Mouse (Mus musculus) gastrocnemius, postnatal 14 days (tissue): ENCODE data around the gene Olfr342. TPM values are rescaled to one million over a fixed set of nuclear protein-coding genes. Genes with fewer than 3 reads are reported as not detected.

ENCODE experiments used
- DNase-seq: peaks from one replicate; pipeline ENCODE4 v3.0.0; 2021; ENCODE audit warnings: mixed read lengths
- intact Hi-C: fragments of 180-260 bp; cut with DNase I; formaldehyde crosslinking; loops from one replicate; pipeline ENCODE4 v1.15.1; 2025; ENCODE audit warnings: low total_unique reads
- long read RNA-seq, 2 experiments: library from polyadenylated mRNA; stranded (forward); transcript quantifications; one replicate each; pipeline ENCODE4 v2.0.0; 2021
- total RNA-seq, 2 experiments: library from RNA; stranded (reverse); gene quantifications; 2 replicates each; pipeline ENCODE4 v1.2.3; 2021

Olfr342 gene
- not detected for total RNA-seq
- long read RNA-seq, experiment 1, result 0 reads
- long read RNA-seq, experiment 2, result 0 reads

- no peak for DNase-seq
- intact Hi-C loops, result no loop called here
Measured at GRCm38 (mm10) chr2:36524698-36525097, at the start of gene Olfr342. Olfr342 (plus strand) TSS chr2:36524998.

- DNase-seq, result no peak
- intact Hi-C loops, result no loop called here
Measured at GRCm38 (mm10) chr2:36482368-36482767, 42.4 kb upstream of the Olfr342 start, which contains the start of gene Olfr341. Olfr341 (minus strand) TSS chr2:36482468.

DNA sequence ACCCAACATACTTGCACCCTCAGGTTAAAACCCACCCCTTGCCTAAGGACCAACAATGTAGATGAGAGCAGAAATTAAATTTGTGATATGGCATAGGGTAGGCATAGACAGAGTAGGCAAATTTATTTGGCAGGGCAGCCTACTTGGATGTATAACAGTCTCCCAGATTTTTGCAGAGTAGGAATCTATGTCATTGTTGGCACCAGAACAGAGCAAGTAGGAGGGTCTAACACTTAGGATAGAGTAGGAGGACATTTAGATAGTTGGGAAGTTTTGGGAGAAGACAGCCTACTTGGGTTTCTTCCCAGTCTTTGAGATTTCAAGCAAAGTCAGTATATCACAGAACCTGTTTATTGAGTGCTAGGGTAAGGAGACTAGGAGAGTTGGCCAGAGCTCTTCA, 40.4 kb downstream of the Olfr342 start:
- DNase-seq, result no peak

GRCm38 (mm10) chr2:36566362-36566761, 41.6 kb downstream of the Olfr342 start, which contains the start of gene Olfr344:
Olfr344 (plus strand) TSS chr2:36566662.
- DNase-seq, result no peak
- intact Hi-C loops, result no loop called here

More for the DNA sequence above, 40.4 kb downstream of the Olfr342 start:
- intact Hi-C loops, result no loop called here

DNA sequence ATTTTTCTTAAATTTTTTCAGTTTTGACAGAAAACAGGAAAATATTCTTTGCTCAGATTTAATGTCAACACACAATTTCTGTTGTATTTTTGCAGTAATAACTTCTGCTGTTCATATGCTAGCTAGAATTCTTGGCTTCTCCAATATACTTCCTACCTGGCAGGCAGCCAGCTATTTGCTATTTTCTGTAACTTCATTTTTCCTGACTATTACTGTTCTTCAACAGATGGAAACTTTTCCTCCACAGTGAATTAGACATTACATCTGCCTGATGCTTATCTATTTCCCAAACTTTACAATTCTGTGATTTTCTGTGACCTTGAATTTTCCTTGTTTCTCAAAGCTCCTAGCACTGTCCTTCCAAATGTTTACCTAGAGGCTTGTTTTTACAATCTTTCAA, 42.2 kb downstream of the Olfr342 start:
- intact Hi-C loops, result no loop called here
- DNase-seq, result no peak

DNA sequence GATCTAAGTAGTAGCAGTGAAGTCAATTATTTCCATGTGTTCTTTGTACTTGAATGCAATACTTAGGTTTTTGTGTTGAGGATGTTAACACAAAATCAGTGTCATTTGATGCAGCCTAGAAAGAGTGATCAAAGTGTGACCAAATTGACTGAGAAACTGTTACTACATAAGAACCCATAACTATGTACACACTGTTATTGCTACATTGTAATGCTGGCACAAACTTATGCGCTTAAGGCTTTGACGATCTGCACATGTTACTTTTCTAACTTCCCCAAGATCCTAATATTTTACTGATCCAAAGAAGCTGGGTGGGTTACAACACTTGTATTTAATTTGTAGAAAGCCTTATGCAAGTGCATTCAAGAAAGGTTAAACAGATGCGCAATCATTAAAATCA, 43.0 kb downstream of the Olfr342 start:
- DNase-seq, result no peak
- intact Hi-C loops, result no loop called here

Other genes starting within 250 kb of the Olfr342 start
- not detected for gene Olfr338, start 151.5 kb upstream of the Olfr342 start, total RNA-seq
- not detected for gene Olfr339, start 106.1 kb upstream of the Olfr342 start, total RNA-seq
- gene Olfr340, start 72.4 kb upstream of the Olfr342 start, total RNA-seq, result not detected
- not detected for gene Olfr341, start 42.5 kb upstream of the Olfr342 start, total RNA-seq
- not detected for gene Olfr344, start 41.7 kb downstream of the Olfr342 start, total RNA-seq
- not detected for gene Olfr345, start 115.0 kb downstream of the Olfr342 start, total RNA-seq
- not detected for gene Olfr346, start 160.8 kb downstream of the Olfr342 start, total RNA-seq
- not detected for gene Olfr347, start 206.9 kb downstream of the Olfr342 start, total RNA-seq